Mouse (Mus musculus): ENCODE data around the gene Cacng4. TPM values are rescaled to one million over a fixed set of nuclear protein-coding genes. Genes with fewer than 3 reads are reported as not detected.

Cacng4 gene
- polyA plus RNA-seq, 1 experiment from 2014 or later = 35.8 TPM

DNA sequence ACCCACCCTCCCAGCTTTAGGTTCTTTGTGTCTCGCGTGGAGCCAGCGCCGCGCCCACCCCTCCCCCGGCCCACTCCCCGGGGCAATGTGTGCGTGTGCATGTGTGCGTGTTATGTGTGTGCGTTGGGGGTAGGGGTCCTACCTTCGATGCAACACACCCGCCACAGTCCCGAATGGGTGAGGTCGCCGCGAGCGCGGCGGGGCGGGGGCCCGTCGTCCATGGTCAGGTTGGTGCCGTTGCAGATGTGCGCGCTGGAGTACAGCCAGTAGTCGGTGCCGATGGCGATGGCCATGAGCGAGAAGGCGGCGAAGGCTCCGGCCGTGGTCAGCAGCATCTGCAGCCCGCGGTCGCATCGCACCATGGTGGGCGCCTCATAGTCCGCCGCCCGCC lies 259 bp downstream of the Cacng4 start:
- H3K9ac ChIP-seq = peak overlapping the region; percentile 92
- H3K4me3 ChIP-seq = peak overlapping the region; percentile 83
- peaks cover 32% of the 10 kb centered on the region for H3K27me3 ChIP-seq
- H3K4me1 ChIP-seq = peaks cover 63% of the 10 kb centered on the region
- H3K4me2 ChIP-seq (replicated peaks) = peak overlapping the region; percentile 85
- peak; percentile 42 for ATAC-seq (ENCODE audit: low FRiP score)
- peak overlapping the region; percentile 97 for H3K27ac ChIP-seq
- no peaks in the 10 kb centered on the region for H3K9me3 ChIP-seq (replicated peaks)
- WGBS = under 1% methylated on average over 31 of the region's 41 CpGs
- peaks cover 9% of the 10 kb centered on the region for H3K36me3 ChIP-seq

GRCm38 (mm10) chr11:107793200-107794102 lies 906 bp downstream of the Cacng4 start:
- Histone ChIP-seq H3K27me3 (peaks cover 26% of the 10 kb centered on the region), H3K9me3 (replicated peaks) (no peaks in the 10 kb centered on the region), H3K4me2 (replicated peaks) (peak overlapping the region; percentile 85), H3K4me3 (peak overlapping the region; percentile 83), H3K27ac (peak overlapping the region; percentile 97), H3K9ac (peak overlapping the region; percentile 92), H3K4me1 (peaks cover 57% of the 10 kb centered on the region), H3K36me3 (peaks cover 14% of the 10 kb centered on the region)
- ATAC-seq (ENCODE audit: low FRiP score) = peak; percentile 65
- under 1% methylated on average over 55 of the region's 64 CpGs for WGBS

GRCm38 (mm10) chr11:107792136-107792535 lies 2.2 kb downstream of the Cacng4 start:
- peak; percentile 24; the same call in 1 of the 2 replicates for ATAC-seq (ENCODE audit: low FRiP score)
- H3K9me3 ChIP-seq (replicated peaks) = no peaks in the 10 kb centered on the region
- WGBS = 19% methylated on average over 9 of the region's 9 CpGs
- peaks cover 22% of the 10 kb centered on the region for H3K36me3 ChIP-seq
- H3K4me2 ChIP-seq (replicated peaks) = peak overlapping the region; percentile 85
- H3K27ac ChIP-seq = peak overlapping the region; percentile 97
- H3K9ac ChIP-seq = peak overlapping the region; percentile 92
- H3K4me3 ChIP-seq = peak overlapping the region; percentile 83
- H3K4me1 ChIP-seq = peaks cover 51% of the 10 kb centered on the region
- H3K27me3 ChIP-seq = peaks cover 17% of the 10 kb centered on the region

DNA sequence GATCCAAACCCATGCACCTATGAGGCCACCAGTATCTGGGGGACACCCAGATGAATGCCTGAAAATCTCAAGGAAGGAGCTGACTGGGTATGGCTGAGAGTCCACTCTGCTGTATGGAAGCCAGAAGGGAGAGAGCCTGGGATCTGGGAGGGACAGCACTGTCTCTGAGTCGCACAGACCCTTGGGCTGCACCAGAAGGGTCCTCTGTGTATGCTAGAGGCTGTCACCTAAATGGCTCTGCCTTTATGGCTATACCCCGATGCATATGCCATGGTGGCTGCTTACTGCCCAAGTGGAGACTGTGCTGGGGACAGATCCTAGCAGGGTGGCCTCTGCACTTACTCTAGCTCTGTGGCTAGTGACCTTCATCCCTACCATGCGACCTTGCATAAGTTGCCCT lies 8.6 kb downstream of the Cacng4 start:
- peaks cover 22% of the 10 kb centered on the region for H3K36me3 ChIP-seq
- H3K4me1 ChIP-seq = peaks cover 15% of the 10 kb centered on the region
- H3K27me3 ChIP-seq = no peaks in the 10 kb centered on the region
- peak overlapping the region; percentile 31; the same call in 1 of the 2 replicates for H3K27ac ChIP-seq
- 74% methylated on average over 3 of the region's 3 CpGs for WGBS
- ATAC-seq (ENCODE audit: low FRiP score) = peak; percentile 30; the same call in 1 of the 2 replicates
- H3K9me3 ChIP-seq (replicated peaks) = 0 out of 2 replicates have a peak, but pooled peaks cover 3% of the 10 kb centered on the region
- H3K9ac ChIP-seq = no peak overlapping the region
- no peak overlapping the region for H3K4me3 ChIP-seq
- no peak overlapping the region for H3K4me2 ChIP-seq (replicated peaks)

GRCm38 (mm10) chr11:107785288-107785687 lies 9.1 kb downstream of the Cacng4 start:
- Histone ChIP-seq H3K4me2 (replicated peaks) (no peak overlapping the region), H3K4me3 (no peak overlapping the region), H3K36me3 (peaks cover 22% of the 10 kb centered on the region), H3K9me3 (replicated peaks) (0 out of 2 replicates have a peak, but pooled peaks cover 3% of the 10 kb centered on the region), H3K27me3 (no peaks in the 10 kb centered on the region), H3K27ac (no peak overlapping the region), H3K9ac (no peak overlapping the region), H3K4me1 (peaks cover 12% of the 10 kb centered on the region)
- ATAC-seq (ENCODE audit: low FRiP score) = 0 out of 2 replicates have a peak, but pooled peaks have one; percentile 9
- WGBS = 86% methylated on average over 1 of the region's 1 CpGs

DNA sequence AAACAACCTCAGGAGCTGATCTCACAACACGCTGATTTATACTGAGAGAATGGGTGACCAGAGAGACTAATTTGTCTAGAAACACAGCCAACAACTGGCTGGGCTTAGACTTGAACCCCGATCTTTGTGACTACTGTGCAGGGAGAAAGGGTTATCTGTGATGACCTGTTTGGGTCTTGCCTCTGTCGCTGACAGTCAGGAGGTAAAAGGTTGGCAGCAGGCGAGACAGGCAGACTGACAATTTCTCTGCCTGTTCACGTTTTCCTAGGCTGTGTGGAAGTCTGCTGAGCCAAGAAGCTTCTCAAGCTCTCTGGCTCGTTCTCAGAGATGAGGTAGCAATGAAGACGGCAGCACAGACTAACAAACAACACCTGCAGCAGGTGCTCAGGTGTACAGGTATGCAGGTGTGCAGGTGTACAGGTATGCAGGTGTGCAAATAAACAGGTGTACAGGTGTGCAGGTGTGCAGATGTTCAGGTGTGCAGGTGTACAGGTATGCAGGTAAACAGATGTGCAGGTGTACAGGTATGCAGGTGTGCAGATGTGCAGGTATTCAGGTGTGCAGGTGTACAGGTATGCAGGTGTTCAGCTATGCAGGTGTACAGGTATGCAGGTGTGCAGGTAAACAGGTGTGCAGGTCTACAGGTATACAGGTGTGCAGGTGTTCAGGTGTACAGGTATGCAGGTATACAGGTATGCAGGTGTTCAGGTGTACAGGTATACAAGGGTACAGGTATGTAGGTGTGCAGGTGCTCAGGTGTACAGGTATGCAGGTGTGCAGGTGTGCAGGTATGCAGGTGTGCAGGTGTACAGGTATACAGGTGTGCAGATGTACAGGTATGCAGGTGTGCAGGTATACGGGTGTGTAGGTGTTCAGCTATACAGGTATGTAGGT lies 10.2 kb downstream of the Cacng4 start:
- H3K4me1 ChIP-seq = peaks cover 20% of the 10 kb centered on the region
- WGBS = 91% methylated on average over 8 of the region's 8 CpGs
- H3K4me2 ChIP-seq (replicated peaks) = no peak overlapping the region
- no peak overlapping the region for H3K9ac ChIP-seq
- no peak overlapping the region for H3K4me3 ChIP-seq
- 0 out of 2 replicates have a peak, but pooled peaks cover 3% of the 10 kb centered on the region for H3K9me3 ChIP-seq (replicated peaks)
- H3K27me3 ChIP-seq = no peaks in the 10 kb centered on the region
- peaks cover 13% of the 10 kb centered on the region for H3K36me3 ChIP-seq
- no peak for ATAC-seq (ENCODE audit: low FRiP score)
- H3K27ac ChIP-seq = no peak overlapping the region

DNA sequence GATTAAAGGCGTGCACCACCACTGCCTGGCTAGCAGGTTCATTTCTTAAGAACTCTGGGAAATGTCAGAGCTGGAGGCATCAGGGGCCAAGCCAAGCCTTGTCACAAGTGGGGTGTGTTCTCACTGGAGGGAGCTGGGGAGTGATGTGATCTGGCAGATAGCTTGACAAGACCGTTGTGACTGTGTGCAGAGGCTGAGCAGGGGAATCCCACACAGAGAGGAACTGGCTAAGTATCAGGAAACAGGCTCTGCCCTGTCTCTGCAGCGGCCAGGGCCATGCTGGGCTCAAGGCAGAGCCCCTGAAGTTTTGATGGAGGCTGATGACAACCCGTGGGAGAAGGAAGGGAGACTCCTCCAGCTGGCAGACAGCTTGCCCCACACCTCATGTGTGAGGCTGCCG lies 11.8 kb downstream of the Cacng4 start:
- Histone ChIP-seq H3K9ac (no peak overlapping the region), H3K4me1 (peaks cover 35% of the 10 kb centered on the region), H3K9me3 (replicated peaks) (0 out of 2 replicates have a peak, but pooled peaks cover 3% of the 10 kb centered on the region), H3K4me2 (replicated peaks) (no peak overlapping the region), H3K27me3 (no peaks in the 10 kb centered on the region), H3K36me3 (no peaks in the 10 kb centered on the region), H3K27ac (no peak overlapping the region; the same call in 1 of the 2 replicates), H3K4me3 (no peak overlapping the region)
- 54% methylated on average over 5 of the region's 5 CpGs for WGBS
- ATAC-seq (ENCODE audit: low FRiP score) = no peak

DNA sequence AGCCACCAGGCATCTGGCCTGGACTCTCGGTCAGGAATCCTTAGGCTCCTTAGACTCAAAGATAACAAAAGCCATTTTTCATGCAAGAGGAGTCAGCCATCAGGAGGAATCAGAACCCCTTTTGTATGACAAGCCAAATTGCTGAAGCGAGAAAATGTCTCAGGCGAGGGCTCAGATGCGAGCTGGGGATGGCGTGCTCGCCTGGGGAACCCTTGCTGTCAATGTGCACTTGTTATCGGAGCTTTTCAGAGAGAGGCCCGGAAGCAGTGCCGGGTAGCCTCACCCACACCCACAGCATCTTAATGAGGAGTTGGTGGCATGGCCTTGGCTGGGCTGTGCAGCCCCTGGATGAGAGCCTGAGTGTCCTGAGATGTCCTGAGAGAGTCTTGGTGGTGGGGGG lies 15.5 kb downstream of the Cacng4 start:
- H3K9ac ChIP-seq = no peak overlapping the region
- H3K27me3 ChIP-seq = no peaks in the 10 kb centered on the region
- H3K4me1 ChIP-seq = peaks cover 67% of the 10 kb centered on the region
- H3K9me3 ChIP-seq (replicated peaks) = no peaks in the 10 kb centered on the region
- WGBS = 24% methylated on average over 9 of the region's 9 CpGs
- H3K36me3 ChIP-seq = no peaks in the 10 kb centered on the region
- H3K4me2 ChIP-seq (replicated peaks) = no peak overlapping the region
- peak; percentile 65 for ATAC-seq (ENCODE audit: low FRiP score)
- peak overlapping the region; percentile 88 for H3K27ac ChIP-seq
- no peak overlapping the region for H3K4me3 ChIP-seq

- ATAC-seq (ENCODE audit: low FRiP score) = no peak
- Histone ChIP-seq H3K27me3 (no peaks in the 10 kb centered on the region), H3K27ac (peak overlapping the region; percentile 88), H3K4me1 (peaks cover 73% of the 10 kb centered on the region), H3K4me3 (no peak overlapping the region), H3K4me2 (replicated peaks) (peak overlapping the region; percentile 15; the same call in 1 of the 2 replicates), H3K9me3 (replicated peaks) (no peaks in the 10 kb centered on the region), H3K36me3 (no peaks in the 10 kb centered on the region), H3K9ac (no peak overlapping the region)
- 36% methylated on average over 12 of the region's 12 CpGs for WGBS
Observed at GRCm38 (mm10) chr11:107777487-107777886, 16.9 kb downstream of the Cacng4 start.

- no peaks in the 10 kb centered on the region for H3K9me3 ChIP-seq (replicated peaks)
- 60% methylated on average over 8 of the region's 8 CpGs for WGBS
- peak overlapping the region; percentile 30; the same call in 1 of the 2 replicates for H3K27ac ChIP-seq
- no peak overlapping the region for H3K4me2 ChIP-seq (replicated peaks)
- ATAC-seq (ENCODE audit: low FRiP score) = no peak; the same call in 1 of the 2 replicates
- H3K27me3 ChIP-seq = no peaks in the 10 kb centered on the region
- H3K9ac ChIP-seq = no peak overlapping the region
- peaks cover 75% of the 10 kb centered on the region for H3K4me1 ChIP-seq
- no peaks in the 10 kb centered on the region for H3K36me3 ChIP-seq
- H3K4me3 ChIP-seq = no peak overlapping the region
Observed at GRCm38 (mm10) chr11:107773312-107773711, 21.0 kb downstream of the Cacng4 start.

DNA sequence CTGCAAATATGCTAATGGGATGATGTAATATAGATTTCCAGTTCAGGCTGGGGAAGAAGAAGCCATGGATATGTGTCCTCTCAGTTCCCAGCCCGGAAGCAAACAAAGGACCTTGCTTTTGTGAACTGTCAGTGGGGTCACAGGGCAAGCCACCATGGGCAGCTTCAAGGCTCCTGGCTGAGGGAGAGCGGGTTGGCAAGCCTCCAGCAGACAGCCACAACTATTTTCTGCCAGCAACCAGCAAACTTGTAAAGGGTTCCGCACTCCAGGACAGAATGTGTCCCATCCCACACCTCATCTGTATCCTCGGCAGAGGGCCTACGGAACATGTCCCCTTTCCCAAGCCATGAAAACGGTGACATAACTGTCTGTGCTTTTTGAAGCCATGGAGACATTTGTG lies 22.4 kb downstream of the Cacng4 start:
- ATAC-seq (ENCODE audit: low FRiP score) = no peak
- H3K27ac ChIP-seq = no peak overlapping the region
- H3K36me3 ChIP-seq = no peaks in the 10 kb centered on the region

DNA sequence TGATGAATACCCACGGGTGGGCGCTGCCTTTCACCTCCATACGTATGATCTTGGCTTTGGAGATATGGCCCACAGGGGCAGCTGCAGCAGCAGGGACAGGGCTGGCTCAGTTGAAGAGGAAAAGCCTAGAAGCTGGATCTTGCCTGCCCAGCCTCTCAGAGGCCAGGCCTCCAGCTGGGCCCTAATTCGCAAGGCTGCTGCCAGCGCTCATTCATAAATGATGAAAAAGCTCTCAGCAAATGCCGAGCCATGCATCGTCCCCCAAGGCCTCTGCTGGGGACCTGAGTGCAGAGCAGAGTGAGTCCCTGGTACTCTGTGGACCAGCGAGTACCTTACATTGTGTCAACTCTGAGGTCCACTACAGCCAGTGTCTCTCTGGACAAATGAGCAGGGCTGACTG lies 26.0 kb downstream of the Cacng4 start:
- Histone ChIP-seq H3K4me2 (replicated peaks) (no peak overlapping the region), H3K27me3 (no peaks in the 10 kb centered on the region), H3K4me3 (no peak overlapping the region), H3K9me3 (replicated peaks) (no peaks in the 10 kb centered on the region), H3K4me1 (peaks cover 63% of the 10 kb centered on the region), H3K9ac (no peak overlapping the region), H3K36me3 (no peaks in the 10 kb centered on the region), H3K27ac (peak overlapping the region; percentile 62)
- WGBS = 49% methylated on average over 8 of the region's 8 CpGs
- ATAC-seq (ENCODE audit: low FRiP score) = no peak

More for the DNA sequence above, 22.4 kb downstream of the Cacng4 start:
- Histone ChIP-seq H3K27me3 (no peaks in the 10 kb centered on the region), H3K4me3 (no peak overlapping the region), H3K4me1 (peaks cover 75% of the 10 kb centered on the region), H3K9ac (no peak overlapping the region), H3K4me2 (replicated peaks) (no peak overlapping the region), H3K9me3 (replicated peaks) (no peaks in the 10 kb centered on the region)
- WGBS = 67% methylated on average over 6 of the region's 6 CpGs
